Mouse (Mus musculus) CH12.LX (cell line): ENCODE measurements around the gene Fbxo6. TPM values are rescaled to one million over a fixed set of nuclear protein-coding genes. Genes with fewer than 3 reads are reported as not detected.

Experiments used
- DNase-seq: peaks from one replicate; pipeline ENCODE4 v3.0.0-alpha.2; 2013; ENCODE audit errors: extremely low read depth
- H3K27ac ChIP-seq: 2 replicates; pipeline ENCODE4 v1.5.1; 2012; ENCODE audit warnings: low read depth, mild to moderate bottlenecking, control low read depth, moderate library complexity; ENCODE audit not compliant: insufficient read depth
- H3K27me3 ChIP-seq: replicated peaks from 2 replicates; pipeline ENCODE3; 2012; ENCODE audit warnings: inconsistent platforms
- H3K36me3 ChIP-seq, 2 experiments: replicated peaks in 1 of 2; 2 replicates each; pipeline versions ENCODE3 to v1.6.1; 2012; ENCODE audit warnings: inconsistent platforms in 1 of 2, low read length in 1 of 2, mild to moderate bottlenecking in 1 of 2, mixed read lengths in 1 of 2, moderate library complexity in 1 of 2; ENCODE audit not compliant: control insufficient read depth in 1 of 2, insufficient read depth in 1 of 2
- H3K4me1 ChIP-seq, 2 experiments: 2 replicates each; pipeline ENCODE4 v1.6.1; 2012; ENCODE audit warnings: inconsistent platforms in 1 of 2, moderate library complexity in 1 of 2; ENCODE audit not compliant: insufficient read depth in 2 of 2, control insufficient read depth in 1 of 2
- H3K4me2 ChIP-seq: 2 replicates; pipeline ENCODE4 v1.6.1; 2012; ENCODE audit warnings: low read depth, mild to moderate bottlenecking, control low read depth; ENCODE audit not compliant: poor library complexity, insufficient read depth, severe bottlenecking
- H3K4me3 ChIP-seq, 3 experiments: fragments of 150-350 bp in 1 of 3; sonication (generic) in 1 of 3; replicated peaks in 1 of 3; 2 replicates each; pipeline versions ENCODE3 to v1.5.1; 2011 to 2012; ENCODE audit warnings: low read depth in 2 of 3, low read length in 2 of 3, mild to moderate bottlenecking in 2 of 3, moderate library complexity in 2 of 3, control low read depth in 1 of 3, improper control_type of control experiment in 1 of 3, inconsistent platforms in 1 of 3, mixed read lengths in 1 of 3; ENCODE audit not compliant: poor library complexity in 1 of 3
- H3K79me2 ChIP-seq: replicated peaks from 2 replicates; pipeline ENCODE4 v1.6.1; 2012; ENCODE audit warnings: mild to moderate bottlenecking, moderate library complexity; ENCODE audit not compliant: control insufficient read depth, poor library complexity, insufficient read depth, severe bottlenecking; ENCODE audit errors: extremely low read depth
- H3K9ac ChIP-seq: 2 replicates; pipeline ENCODE4 v1.6.1; 2012; ENCODE audit warnings: low read depth, mild to moderate bottlenecking, control low read depth, moderate library complexity; ENCODE audit not compliant: insufficient read depth
- H3K9me3 ChIP-seq: replicated peaks from 2 replicates; pipeline ENCODE3; 2012; ENCODE audit warnings: low read length, inconsistent platforms, mixed read lengths
- BHLHE40 ChIP-seq: IDR thresholded peaks from 2 replicates; pipeline ENCODE4 v1.6.1; 2011; ENCODE audit warnings: mild to moderate bottlenecking, low read depth, low read length, improper control_type of control experiment
- CHD2 ChIP-seq: IDR thresholded peaks from 2 replicates; pipeline ENCODE4 v1.6.1; 2011; ENCODE audit warnings: low read length, improper control_type of control experiment
- ELF1 ChIP-seq: IDR thresholded peaks from 2 replicates; pipeline ENCODE4 v1.6.1; 2014; ENCODE audit warnings: low read depth, mild to moderate bottlenecking, inconsistent platforms, low read length, improper control_type of control experiment
- EP300 ChIP-seq: IDR thresholded peaks from 2 replicates; pipeline ENCODE4 v1.6.1; 2011; ENCODE audit warnings: low read length, improper control_type of control experiment
- ETS1 ChIP-seq: conservative IDR thresholded peaks from 2 replicates; pipeline ENCODE4 v1.6.1; 2012; ENCODE audit warnings: low read depth, mild to moderate bottlenecking, inconsistent platforms, low read length, improper control_type of control experiment, moderate library complexity
- GABPA ChIP-seq: IDR thresholded peaks from 2 replicates; pipeline ENCODE4 v1.6.1; 2012; ENCODE audit warnings: low read depth, low read length, improper control_type of control experiment, inconsistent platforms; ENCODE audit not compliant: insufficient replicate concordance
- HCFC1 ChIP-seq: IDR thresholded peaks from 2 replicates; pipeline ENCODE4 v1.6.1; 2012; ENCODE audit warnings: low read depth, mild to moderate bottlenecking, inconsistent platforms, low read length, improper control_type of control experiment
- JUN ChIP-seq: IDR thresholded peaks from 2 replicates; pipeline ENCODE4 v1.6.1; 2011; ENCODE audit warnings: low read depth, mild to moderate bottlenecking, low read length, improper control_type of control experiment, moderate library complexity; ENCODE audit not compliant: insufficient read depth
- KAT2A ChIP-seq: IDR thresholded peaks from 2 replicates; pipeline ENCODE4 v1.6.1; 2012; ENCODE audit warnings: low read length, improper control_type of control experiment, inconsistent platforms; ENCODE audit not compliant: insufficient replicate concordance
- MAX ChIP-seq: IDR thresholded peaks from 2 replicates; pipeline ENCODE4 v1.6.1; 2011; ENCODE audit warnings: low read length, improper control_type of control experiment
- MEF2A ChIP-seq: IDR thresholded peaks from 2 replicates; pipeline ENCODE4 v1.6.1; 2014; ENCODE audit warnings: low read depth, mild to moderate bottlenecking, inconsistent platforms, low read length, improper control_type of control experiment, borderline replicate concordance
- MXI1 ChIP-seq: IDR thresholded peaks from 2 replicates; pipeline ENCODE4 v1.6.1; 2011; ENCODE audit warnings: mild to moderate bottlenecking, low read depth, low read length, improper control_type of control experiment
- MYC ChIP-seq: IDR thresholded peaks from 2 replicates; pipeline ENCODE4 v1.6.1; 2011; ENCODE audit warnings: low read depth, mild to moderate bottlenecking, improper control_type of control experiment, low read length
- NELFE ChIP-seq: IDR thresholded peaks from 2 replicates; pipeline ENCODE4 v1.6.1; 2011; ENCODE audit warnings: low read depth, low read length, improper control_type of control experiment
- POLR2AphosphoS2 ChIP-seq: IDR thresholded peaks from 2 replicates; pipeline ENCODE4 v1.6.1; 2011; ENCODE audit warnings: low read depth, low read length, improper control_type of control experiment
- RAD21 ChIP-seq: IDR thresholded peaks from 2 replicates; pipeline ENCODE4 v1.6.1; 2011; ENCODE audit warnings: low read depth, mild to moderate bottlenecking, low read length, improper control_type of control experiment, moderate library complexity
- RCOR1 ChIP-seq: conservative IDR thresholded peaks from 2 replicates; pipeline ENCODE4 v1.6.1; 2012; ENCODE audit warnings: low read depth, mild to moderate bottlenecking, inconsistent platforms, low read length, improper control_type of control experiment
- SIN3A ChIP-seq: IDR thresholded peaks from 2 replicates; pipeline ENCODE4 v1.6.1; 2012; ENCODE audit warnings: low read length, improper control_type of control experiment, inconsistent platforms
- SMC3 ChIP-seq: IDR thresholded peaks from 2 replicates; pipeline ENCODE4 v1.6.1; 2011; ENCODE audit warnings: low read depth, low read length, improper control_type of control experiment
- TCF12 ChIP-seq: IDR thresholded peaks from 2 replicates; pipeline ENCODE4 v1.6.1; 2014; ENCODE audit warnings: low read depth, mild to moderate bottlenecking, inconsistent platforms, low read length, improper control_type of control experiment
- UBTF ChIP-seq: IDR thresholded peaks from 2 replicates; pipeline ENCODE4 v1.6.1; 2012; ENCODE audit warnings: low read depth, mild to moderate bottlenecking, inconsistent platforms, low read length, improper control_type of control experiment, moderate library complexity
- USF1 ChIP-seq: IDR thresholded peaks from 2 replicates; pipeline ENCODE4 v1.6.1; 2014; ENCODE audit warnings: low read depth, mild to moderate bottlenecking, inconsistent platforms, low read length, improper control_type of control experiment
- ZC3H11A ChIP-seq: IDR thresholded peaks from 2 replicates; pipeline ENCODE4 v1.6.1; 2012; ENCODE audit warnings: low read depth, mild to moderate bottlenecking, inconsistent platforms, low read length, improper control_type of control experiment
- ZKSCAN1 ChIP-seq: IDR thresholded peaks from 2 replicates; pipeline ENCODE4 v1.6.1; 2012; ENCODE audit warnings: low read depth, inconsistent platforms, low read length, improper control_type of control experiment, borderline replicate concordance
- ZMIZ1 ChIP-seq: IDR thresholded peaks from 2 replicates; pipeline ENCODE4 v1.6.1; 2012; ENCODE audit warnings: low read depth, mild to moderate bottlenecking, inconsistent platforms, low read length, improper control_type of control experiment
- ZNF384 ChIP-seq: IDR thresholded peaks from 2 replicates; pipeline ENCODE4 v1.6.1; 2012; ENCODE audit warnings: low read depth, low read length, improper control_type of control experiment, inconsistent platforms
- dilution Hi-C: fragments of 300-500 bp; cut with MboI; formaldehyde crosslinking; loops from 2 replicates; pipeline ENCODE4 v1.14.3; 2020; ENCODE audit warnings: low sequenced_read_pairs; ENCODE audit not compliant: extremely low pct_unique_long_range_greater_than_20kb, extremely low pct_ligation_motif_present
- in situ Hi-C: fragments of 300-500 bp; cut with MboI; formaldehyde crosslinking; loops from 3 replicates; pipeline ENCODE4 v1.14.3; 2019; ENCODE audit warnings: low sequenced_read_pairs, low pct_ligation_motif_present, low pct_unique_long_range_greater_than_20kb, mixed read lengths
- polyA plus RNA-seq: library from polyadenylated mRNA; unstranded; fragments of >175 nt; gene quantifications from 2 replicates; pipeline ENCODE4 v1.2.1, GENCODE M21; 2012; ENCODE audit warnings: low read depth; ENCODE audit not compliant: insufficient read length
- total RNA-seq, 2 experiments: library from RNA; depleted of rRNA; stranded (reverse); fragments of 300-350 nt in 1 of 2; fragments of >200 nt in 1 of 2; gene quantifications; 2 replicates each; pipeline ENCODE4 v1.2.3; 2012 to 2014

Gene Fbxo6
- total and polyA plus RNA-seq, 3 experiments: 20.8 to 32.5 (median 25.7) TPM

- no peak overlapping the region for H3K4me3 ChIP-seq
- H3K79me2 ChIP-seq: no peaks in the 10 kb centered on the region
- no peak overlapping the region for H3K27ac ChIP-seq
- no peak for DNase-seq
- no peaks in the 10 kb centered on the region for H3K36me3 ChIP-seq
- H3K27me3 ChIP-seq: peaks cover 77% of the 10 kb centered on the region
- in situ Hi-C loops (loop anchor here (25.0 kb wide), 1 partner anchor 447 kb away; the partner anchor contains the start of gene Masp2), dilution Hi-C loops (no loop called here)
- peaks cover 2 to 4% of the 10 kb centered on the region in 2 experiments; a peak in 2 of 4 replicates for H3K4me1 ChIP-seq
- H3K4me2 ChIP-seq: no peak overlapping the region
- no peaks in the 10 kb centered on the region for H3K9me3 ChIP-seq
- H3K9ac ChIP-seq: no peak overlapping the region
- no peak for TF ChIP-seq HCFC1
- no peak for TF ChIP-seq EP300
- no peak for TF ChIP-seq SMC3
- no peak for TF ChIP-seq RCOR1
- no peak for TF ChIP-seq JUN
- TF ChIP-seq RAD21: no peak
- no peak for TF ChIP-seq UBTF
- TF ChIP-seq SIN3A: no peak
- TF ChIP-seq KAT2A: no peak
- no peak for TF ChIP-seq MXI1
- no peak for TF ChIP-seq MAX
- no peak for TF ChIP-seq ZC3H11A
- TF ChIP-seq ZNF384: no peak
- TF ChIP-seq USF1: no peak
- no peak for TF ChIP-seq MYC
- no peak for TF ChIP-seq ELF1
- TF ChIP-seq ZMIZ1: no peak
- TF ChIP-seq GABPA: no peak
These were observed 13.6 kb upstream of the Fbxo6 start for GRCm38 (mm10) chr4:148165551-148165950.

- no peaks in the 10 kb centered on the region for H3K79me2 ChIP-seq
- DNase-seq: no peak
- H3K9me3 ChIP-seq: no peaks in the 10 kb centered on the region
- no peaks in the 10 kb centered on the region for H3K36me3 ChIP-seq
- peaks cover 72% of the 10 kb centered on the region for H3K27me3 ChIP-seq
- no peak overlapping the region for H3K4me3 ChIP-seq
- in situ Hi-C loops (loop anchor here (25.0 kb wide), 1 partner anchor 448 kb away; the partner anchor contains the start of gene Masp2), dilution Hi-C loops (no loop called here)
- H3K4me1 ChIP-seq: peaks cover 2 to 7% of the 10 kb centered on the region in 2 experiments; a peak in 2 of 4 replicates
- no peak for TF ChIP-seq RCOR1
- no peak for TF ChIP-seq ZKSCAN1
- no peak for TF ChIP-seq BHLHE40
- TF ChIP-seq EP300: no peak
- TF ChIP-seq TCF12: no peak
- TF ChIP-seq UBTF: no peak
- no peak for TF ChIP-seq KAT2A
- TF ChIP-seq ETS1: no peak
- TF ChIP-seq MAX: no peak
- no peak for TF ChIP-seq MEF2A
- TF ChIP-seq POLR2AphosphoS2: no peak
- no peak for TF ChIP-seq ZC3H11A
- TF ChIP-seq HCFC1: no peak
- TF ChIP-seq NELFE: no peak
- TF ChIP-seq CHD2: no peak
- no peak overlapping the region for H3K27ac ChIP-seq
- no peak overlapping the region for H3K9ac ChIP-seq
- H3K4me2 ChIP-seq: no peak overlapping the region
These were observed 12.5 kb upstream of the Fbxo6 start for GRCm38 (mm10) chr4:148164461-148164860.
